Mouse (Mus musculus) stomach, embryonic 16.5 days (tissue): ENCODE data around the gene Cdk10. TPM values are rescaled to one million over a fixed set of nuclear protein-coding genes. Genes with fewer than 3 reads are reported as not detected.

Source experiments
- ATAC-seq: fragments of 200-750 bp; cut with Nextera tagmentation; 2 replicates; pipeline ENCODE4 v1.8.0; 2017; ENCODE audit warnings: moderate number of reproducible peaks, moderate TSS enrichment; ENCODE audit not compliant: insufficient read depth, low FRiP score
- H3K27ac ChIP-seq: fragments of 300-500 bp; sonication (generic); 2 replicates; pipeline ENCODE4 v1.5.1; 2014; ENCODE audit warnings: low read length
- H3K27me3 ChIP-seq: fragments of 300-500 bp; sonication (generic); 2 replicates; pipeline ENCODE4 v1.6.1; 2014; ENCODE audit warnings: low read length, control low read depth, mixed read lengths; ENCODE audit not compliant: control insufficient read depth, insufficient read depth
- H3K36me3 ChIP-seq: fragments of 300-500 bp; sonication (generic); 2 replicates; pipeline ENCODE4 v1.6.1; 2014; ENCODE audit warnings: low read length; ENCODE audit not compliant: control insufficient read depth, insufficient read depth
- H3K4me1 ChIP-seq: fragments of 300-500 bp; sonication (generic); 2 replicates; pipeline ENCODE4 v1.6.1; 2014; ENCODE audit warnings: low read length, control low read depth, mixed read lengths; ENCODE audit not compliant: control insufficient read depth, insufficient read depth
- H3K4me2 ChIP-seq: fragments of 300-500 bp; sonication (generic); 2 replicates; pipeline ENCODE4 v1.6.1; 2014; ENCODE audit warnings: low read depth, low read length, mixed read lengths
- H3K4me3 ChIP-seq: fragments of 300-500 bp; sonication (generic); replicated peaks from 2 replicates; pipeline ENCODE4 v1.5.1; 2014; ENCODE audit warnings: mild to moderate bottlenecking, low read length
- H3K9ac ChIP-seq: fragments of 300-500 bp; sonication (generic); 2 replicates; pipeline ENCODE4 v1.6.1; 2014; ENCODE audit warnings: low read length
- H3K9me3 ChIP-seq: fragments of 300-500 bp; sonication (generic); replicated peaks from 2 replicates; pipeline ENCODE4 v1.6.1; 2016; ENCODE audit warnings: low read length, control low read depth; ENCODE audit not compliant: control insufficient read depth
- WGBS: fragments of 180-500 bp; shearing (Covaris S2); extraction: QIAGEN DNeasy Blood & Tissue Kit; methylation state at CpG from one replicate; pipeline ENCODE4 v1.1.7; 2014; 5-methylcytosine and 5-hydroxymethylcytosine counted together
- polyA plus RNA-seq: library from polyadenylated mRNA; unstranded; fragments of >200 nt; fragmentation: Nextera tagmentation; extraction: Ambion mirVana; gene quantifications from 2 replicates; pipeline ENCODE4 v1.2.1, GENCODE M21; 2015

Gene Cdk10
- polyA plus RNA-seq, 1 experiment from 2014 or later = 27.3 TPM

DNA sequence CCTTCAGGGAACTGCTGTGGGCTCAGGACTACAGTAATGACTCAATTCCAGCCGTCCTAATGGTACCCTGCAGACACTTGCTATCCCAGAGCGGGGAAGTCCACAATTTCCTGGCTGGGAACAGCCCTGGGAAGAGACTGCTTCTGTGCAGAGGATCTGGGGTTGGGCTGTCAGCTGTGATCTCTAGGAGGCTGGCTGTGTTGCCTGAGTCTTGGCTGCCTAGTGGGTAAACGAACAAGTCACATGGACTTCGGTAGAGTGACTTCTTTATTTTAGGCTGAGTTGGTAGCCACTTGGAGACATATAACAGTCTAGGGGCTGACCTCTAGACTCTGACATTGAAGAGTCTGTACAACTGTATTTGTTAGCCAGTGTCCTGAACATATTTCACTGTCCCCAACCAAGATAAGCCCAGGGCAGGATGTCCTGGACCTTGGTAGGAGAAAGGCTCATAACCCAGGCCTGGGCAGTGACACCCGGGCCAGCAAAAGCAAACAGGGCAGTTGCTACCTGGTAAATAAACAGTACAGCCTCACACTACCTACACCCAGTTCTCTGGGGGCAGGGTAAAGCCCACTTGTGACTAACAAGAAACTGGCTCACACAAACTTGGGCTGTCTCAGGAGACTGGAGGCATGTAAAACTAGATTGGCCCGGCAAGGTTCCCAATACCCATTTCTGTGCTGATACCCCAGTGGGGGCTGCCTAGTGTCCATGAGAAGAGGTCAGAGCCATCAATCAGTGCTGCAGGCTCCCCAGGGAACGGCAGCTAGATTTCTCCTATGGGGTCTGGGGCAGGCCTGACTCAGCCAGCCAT is 17.7 kb downstream of the Cdk10 start:
- H3K36me3 ChIP-seq = no peaks in the 10 kb centered on the region
- H3K9ac ChIP-seq = no peak overlapping the region
- 83% methylated on average over 7 of the region's 7 CpGs for WGBS
- H3K27ac ChIP-seq = no peak overlapping the region
- H3K4me2 ChIP-seq = no peak overlapping the region
- H3K4me3 ChIP-seq = no peak overlapping the region
- H3K4me1 ChIP-seq = no peaks in the 10 kb centered on the region
- H3K9me3 ChIP-seq = no peaks in the 10 kb centered on the region
- H3K27me3 ChIP-seq = no peaks in the 10 kb centered on the region
- no peak for ATAC-seq

DNA sequence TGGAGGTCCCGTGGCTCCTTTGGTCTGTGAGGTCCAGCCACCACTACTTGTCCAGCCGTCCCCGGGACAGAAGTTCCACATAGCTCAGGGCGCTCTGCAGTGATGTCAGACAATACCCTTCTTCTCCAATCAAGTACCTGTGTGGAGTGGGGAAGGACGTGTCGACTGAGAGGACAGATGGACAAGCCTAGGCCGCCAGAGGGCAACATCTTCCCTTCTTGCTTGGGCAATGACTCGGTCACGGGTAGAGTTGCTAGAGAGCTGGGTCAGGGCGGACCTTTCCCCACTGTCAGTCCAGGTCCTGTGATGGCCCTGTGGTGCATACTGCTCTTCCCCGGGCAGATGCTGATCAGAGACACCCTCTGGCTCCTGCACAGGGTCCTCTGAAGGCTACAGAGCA is 18.4 kb downstream of the Cdk10 start:
- Histone ChIP-seq H3K4me2 (no peak overlapping the region), H3K4me1 (no peaks in the 10 kb centered on the region), H3K9me3 (no peaks in the 10 kb centered on the region), H3K9ac (no peak overlapping the region), H3K4me3 (no peak overlapping the region), H3K27ac (no peak overlapping the region), H3K36me3 (0 out of 2 replicates have a peak, but pooled peaks cover 6% of the 10 kb centered on the region), H3K27me3 (no peaks in the 10 kb centered on the region)
- ATAC-seq = no peak
- WGBS = 64% methylated on average over 11 of the region's 11 CpGs

DNA sequence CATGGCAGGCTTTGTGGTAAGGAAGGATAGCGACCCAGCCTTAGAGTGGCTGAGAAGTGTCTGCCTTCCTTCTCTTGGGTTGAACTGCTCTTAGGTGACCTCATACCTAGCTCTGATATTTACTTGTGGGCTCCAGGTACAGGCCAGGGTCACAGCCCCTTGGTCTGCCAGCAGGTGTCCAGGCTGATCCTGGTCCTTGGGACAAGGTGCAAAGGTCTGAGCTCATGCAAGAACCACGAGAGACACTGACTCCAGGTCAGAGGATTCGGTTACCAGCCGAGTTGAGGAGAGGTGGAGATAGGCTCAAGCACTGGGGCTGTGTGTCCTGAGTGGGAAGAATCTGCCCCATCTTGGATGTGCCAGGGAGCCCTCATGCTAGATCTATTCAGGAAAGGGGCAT is 19.7 kb downstream of the Cdk10 start:
- Histone ChIP-seq H3K4me3 (no peak overlapping the region), H3K27ac (no peak overlapping the region), H3K9me3 (no peaks in the 10 kb centered on the region), H3K36me3 (0 out of 2 replicates have a peak, but pooled peaks cover 13% of the 10 kb centered on the region), H3K9ac (no peak overlapping the region), H3K27me3 (no peaks in the 10 kb centered on the region), H3K4me1 (no peaks in the 10 kb centered on the region), H3K4me2 (no peak overlapping the region)
- 89% methylated on average over 4 of the region's 4 CpGs for WGBS
- no peak for ATAC-seq

DNA sequence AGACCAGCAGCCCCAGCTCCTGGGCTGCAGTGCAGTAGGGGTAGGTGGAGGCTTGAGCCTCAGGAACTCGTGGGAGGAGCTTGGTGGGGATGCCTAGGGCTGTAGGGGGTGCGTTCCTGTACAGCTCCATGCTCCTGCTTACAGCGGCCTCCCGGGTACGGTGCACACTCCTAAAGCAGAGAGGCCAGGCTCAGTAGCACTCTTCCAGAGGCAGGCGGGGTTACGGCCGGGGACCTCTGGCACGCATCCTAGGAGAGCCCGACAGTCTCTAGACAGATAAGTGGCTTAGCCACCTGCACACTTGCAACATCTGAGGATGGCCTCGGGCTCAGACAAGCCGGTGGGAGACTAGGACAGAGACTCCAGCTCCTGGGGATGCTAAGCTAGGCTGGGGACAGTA is 20.9 kb downstream of the Cdk10 start:
- Histone ChIP-seq H3K27ac (no peak overlapping the region), H3K9ac (no peak overlapping the region), H3K36me3 (0 out of 2 replicates have a peak, but pooled peaks cover 13% of the 10 kb centered on the region), H3K4me3 (no peak overlapping the region), H3K9me3 (no peaks in the 10 kb centered on the region), H3K4me2 (no peak overlapping the region), H3K27me3 (no peaks in the 10 kb centered on the region), H3K4me1 (no peaks in the 10 kb centered on the region)
- no peak for ATAC-seq
- WGBS = 85% methylated on average over 12 of the region's 12 CpGs

DNA sequence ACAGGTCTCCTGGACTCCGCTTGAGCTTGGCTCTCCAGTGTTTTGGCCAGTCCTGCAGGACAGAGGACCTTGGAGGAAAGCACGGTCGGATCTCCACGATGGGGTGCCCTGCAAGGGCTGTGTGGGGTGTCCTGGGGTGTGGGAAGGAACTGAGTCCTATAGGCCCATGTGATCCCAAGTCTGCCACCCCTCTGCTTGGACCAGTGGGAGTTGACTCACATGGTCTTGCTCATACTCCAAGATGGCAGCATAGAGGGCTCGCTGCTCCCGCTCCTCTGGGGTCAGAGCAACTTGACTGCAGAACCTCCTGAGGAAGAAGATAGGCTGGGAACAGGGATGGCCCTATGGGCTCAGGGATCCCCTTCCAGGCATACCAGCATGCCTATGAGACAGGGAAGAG is 23.1 kb downstream of the Cdk10 start:
- Histone ChIP-seq H3K27ac (no peak overlapping the region), H3K9ac (no peak overlapping the region), H3K36me3 (0 out of 2 replicates have a peak, but pooled peaks cover 17% of the 10 kb centered on the region), H3K9me3 (no peaks in the 10 kb centered on the region), H3K4me1 (peaks cover 5% of the 10 kb centered on the region), H3K4me3 (no peak overlapping the region), H3K4me2 (no peak overlapping the region), H3K27me3 (no peaks in the 10 kb centered on the region)
- WGBS = over 99% methylated on average over 6 of the region's 6 CpGs
- ATAC-seq = no peak

DNA sequence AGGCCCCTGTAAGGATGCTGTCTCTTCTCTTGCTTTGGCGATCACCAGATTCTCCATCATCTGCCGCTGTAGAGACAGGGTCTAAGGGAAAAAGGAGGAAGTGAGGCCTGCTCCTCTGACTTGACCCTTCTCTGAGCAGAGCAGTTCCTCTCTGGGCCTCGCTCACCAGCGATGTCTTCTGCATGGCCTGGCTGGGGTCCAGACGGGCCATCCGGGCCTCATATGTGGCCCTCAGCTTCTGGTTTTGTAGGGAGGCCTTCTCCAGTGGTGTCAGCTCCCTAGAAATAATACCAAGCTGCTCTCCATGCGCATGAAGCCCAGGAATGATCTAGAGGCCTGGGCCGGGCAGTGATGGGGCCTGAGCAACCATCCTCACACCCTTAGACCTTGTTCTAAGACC is 24.0 kb downstream of the Cdk10 start:
- H3K4me3 ChIP-seq = no peak overlapping the region
- H3K4me1 ChIP-seq = peaks cover 11% of the 10 kb centered on the region
- H3K9ac ChIP-seq = no peak overlapping the region
- WGBS = 86% methylated on average over 8 of the region's 8 CpGs
- no peak overlapping the region for H3K27ac ChIP-seq
- no peaks in the 10 kb centered on the region for H3K27me3 ChIP-seq
- H3K9me3 ChIP-seq = no peaks in the 10 kb centered on the region
- H3K4me2 ChIP-seq = no peak overlapping the region
- H3K36me3 ChIP-seq = 0 out of 2 replicates have a peak, but pooled peaks cover 17% of the 10 kb centered on the region
- ATAC-seq = no peak

DNA sequence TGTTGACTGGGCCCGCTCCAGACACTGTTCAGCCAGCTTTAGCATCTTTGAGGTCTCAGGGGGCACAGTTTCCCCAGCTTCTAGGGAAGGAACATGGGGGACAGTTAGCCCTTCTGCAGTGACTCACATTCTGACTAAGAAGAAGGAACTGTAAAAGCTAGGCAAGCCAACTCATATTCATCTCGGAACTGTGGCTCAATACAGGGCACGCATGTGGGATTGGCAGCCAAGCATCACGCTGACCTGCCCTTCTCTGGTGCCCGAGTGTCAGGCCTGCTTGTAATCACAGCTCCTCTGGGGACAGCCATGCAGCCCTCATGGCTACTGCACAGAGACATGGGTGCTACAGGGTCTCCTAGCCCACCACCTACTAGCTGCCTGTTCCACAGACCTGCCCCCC is 26.3 kb downstream of the Cdk10 start:
- Histone ChIP-seq H3K9ac (no peak overlapping the region), H3K27ac (no peak overlapping the region), H3K36me3 (0 out of 2 replicates have a peak, but pooled peaks cover 17% of the 10 kb centered on the region), H3K4me2 (no peak overlapping the region), H3K4me1 (peaks cover 20% of the 10 kb centered on the region), H3K9me3 (no peaks in the 10 kb centered on the region), H3K4me3 (no peak overlapping the region), H3K27me3 (no peaks in the 10 kb centered on the region)
- no peak for ATAC-seq
- 96% methylated on average over 5 of the region's 5 CpGs for WGBS

DNA sequence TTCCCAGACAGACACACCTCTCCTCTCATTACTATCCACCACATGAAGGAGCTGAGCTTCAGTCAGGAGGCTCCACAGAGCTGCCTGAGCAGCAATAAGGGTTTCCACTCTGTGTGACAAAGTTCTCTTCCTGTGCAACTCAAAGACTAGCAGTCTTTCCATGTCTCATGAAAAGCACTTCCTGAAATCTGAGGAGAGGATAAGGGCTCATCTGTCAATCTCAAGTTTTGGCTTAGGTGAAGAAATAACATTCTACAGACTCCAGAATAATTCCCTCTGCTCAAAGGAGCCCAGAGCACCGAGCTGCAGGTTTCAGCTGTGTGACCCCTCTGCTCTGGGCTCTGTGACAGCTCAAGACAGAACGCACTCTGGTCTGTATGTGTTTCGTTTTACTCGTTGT is 28.3 kb downstream of the Cdk10 start:
- H3K4me1 ChIP-seq = peaks cover 20% of the 10 kb centered on the region
- no peak for ATAC-seq
- H3K27ac ChIP-seq = peak overlapping the region; percentile 29; the same call in 1 of the 2 replicates
- peak overlapping the region; percentile 99 for H3K9ac ChIP-seq
- WGBS = 50% methylated on average over 4 of the region's 4 CpGs
- H3K4me2 ChIP-seq = peak overlapping the region; percentile 71
- H3K27me3 ChIP-seq = no peaks in the 10 kb centered on the region
- peaks cover 14% of the 10 kb centered on the region; the same call in 1 of the 2 replicates for H3K36me3 ChIP-seq
- peak overlapping the region; percentile 99 for H3K4me3 ChIP-seq
- H3K9me3 ChIP-seq = no peaks in the 10 kb centered on the region

DNA sequence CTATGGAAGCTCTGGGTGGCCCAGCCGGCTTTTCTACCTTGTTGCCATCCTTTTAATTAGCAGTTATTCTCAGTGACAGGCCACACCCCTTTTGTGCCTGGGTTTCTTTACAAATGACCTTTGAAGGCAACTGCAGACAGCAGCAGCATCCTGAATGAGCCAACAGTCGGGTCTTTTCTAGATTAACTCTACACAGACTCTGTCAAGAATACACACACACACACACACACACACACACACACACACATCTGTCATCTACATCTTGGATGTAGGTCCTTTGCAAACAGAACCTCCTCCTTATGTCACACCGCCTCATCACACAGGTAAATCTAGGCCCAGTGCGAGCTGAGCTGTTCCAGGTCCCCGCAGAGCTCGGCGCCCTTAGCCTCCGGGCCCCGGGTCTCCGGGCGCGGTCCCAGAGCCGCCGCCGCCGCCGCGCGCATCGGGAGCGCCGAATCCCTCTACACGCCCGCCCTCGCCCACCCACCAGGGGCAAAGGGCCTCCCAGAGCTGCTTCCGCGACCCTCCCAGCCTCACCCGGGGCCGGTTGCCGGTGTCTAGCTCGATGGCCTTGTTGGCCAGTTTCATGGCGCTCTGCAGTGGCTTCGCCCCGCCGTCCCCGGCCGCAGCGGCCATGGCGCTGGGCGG is 28.9 kb downstream of the Cdk10 start:
- Histone ChIP-seq H3K4me3 (peak overlapping the region; percentile 99), H3K4me2 (peak overlapping the region; percentile 71), H3K4me1 (peaks cover 20% of the 10 kb centered on the region), H3K27ac (peak overlapping the region; percentile 86), H3K9ac (peak overlapping the region; percentile 99), H3K36me3 (peaks cover 17% of the 10 kb centered on the region), H3K9me3 (no peaks in the 10 kb centered on the region), H3K27me3 (no peaks in the 10 kb centered on the region)
- WGBS = under 1% methylated on average over 40 of the region's 40 CpGs
- peak; percentile 19; the same call in 1 of the 2 replicates for ATAC-seq
